Mouse (Mus musculus) monocyte, adult 5-6 weeks (primary cell): Measurements from ENCODE around the gene Degs2. TPM values are rescaled to one million over a fixed set of nuclear protein-coding genes. Genes with fewer than 3 reads are reported as not detected.

Experiments used
- ATAC-seq: fragments of 153-309, 156-312 bp; replicated peaks from 2 replicates; pipeline ENCODE4 v1.8.0; 2017; ENCODE audit warnings: mild to moderate bottlenecking; ENCODE audit not compliant: low TSS enrichment, insufficient number of reproducible peaks, severe bottlenecking, poor library complexity, low FRiP score
- total RNA-seq: library from RNA; stranded (forward); fragments of 200-1000, 200-491, 200-594 nt; gene quantifications from 3 replicates; pipeline ENCODE4 v1.2.3, GENCODE M21; 2017

Degs2 gene
- total RNA-seq, 1 experiment from 2014 or later: not detected

- no peak for ATAC-seq
These were observed 28.6 kb downstream of the Degs2 start for GRCm38 (mm10) chr12:108673546-108673945.

GRCm38 (mm10) chr12:108672908-108673307 is 29.2 kb downstream of the Degs2 start:
- ATAC-seq: no peak

GRCm38 (mm10) chr12:108671541-108671940 is 30.6 kb downstream of the Degs2 start:
- no peak for ATAC-seq

- no peak for ATAC-seq
These were observed 33.4 kb downstream of the Degs2 start for GRCm38 (mm10) chr12:108668606-108669235.

- peak; percentile 74 for ATAC-seq
These were observed 44.8 kb downstream of the Degs2 start for GRCm38 (mm10) chr12:108657350-108657749.

- ATAC-seq: no peak
These were observed 48.5 kb downstream of the Degs2 start for GRCm38 (mm10) chr12:108653358-108654335.

- peak; percentile 54; the same call in 1 of the 2 replicates for ATAC-seq
These were observed 51.0 kb downstream of the Degs2 start for GRCm38 (mm10) chr12:108651053-108651660.

GRCm38 (mm10) chr12:108647784-108648183 is 54.3 kb downstream of the Degs2 start:
- no peak for ATAC-seq

- ATAC-seq: no peak
These were observed 55.9 kb downstream of the Degs2 start for GRCm38 (mm10) chr12:108646234-108646633.

GRCm38 (mm10) chr12:108642019-108642418 is 60.1 kb downstream of the Degs2 start:
- no peak for ATAC-seq

- peak; percentile 63 for ATAC-seq
These were observed 63.0 kb downstream of the Degs2 start for GRCm38 (mm10) chr12:108639126-108639525.

- ATAC-seq: no peak
These were observed 64.7 kb downstream of the Degs2 start for GRCm38 (mm10) chr12:108637440-108637839.

GRCm38 (mm10) chr12:108635501-108635900 is 66.6 kb downstream of the Degs2 start:
- no peak for ATAC-seq

- no peak for ATAC-seq
These were observed 68.1 kb downstream of the Degs2 start for GRCm38 (mm10) chr12:108634031-108634430.

GRCm38 (mm10) chr12:108632501-108632900 is 69.6 kb downstream of the Degs2 start:
- ATAC-seq: no peak

GRCm38 (mm10) chr12:108630741-108631688 is 71.1 kb downstream of the Degs2 start:
- peak; percentile 75 for ATAC-seq

- peak; percentile 70 for ATAC-seq
These were observed 72.6 kb downstream of the Degs2 start for GRCm38 (mm10) chr12:108629556-108629955.
